Mouse (Mus musculus) C2C12 (cell line): ENCODE data around the gene Nwd2. TPM values are rescaled to one million over a fixed set of nuclear protein-coding genes. Genes with fewer than 3 reads are reported as not detected.

Source experiments
- H3K27me3 ChIP-seq: one replicate; pipeline ENCODE4 v1.6.1; 2011; ENCODE audit not compliant: control insufficient read depth, insufficient read depth, insufficient read length
- H3K36me3 ChIP-seq: one replicate; pipeline ENCODE4 v1.6.1; 2011; ENCODE audit not compliant: control insufficient read depth, insufficient read depth
- H3K4me3 ChIP-seq: one replicate; pipeline ENCODE4 v1.5.1; 2011; ENCODE audit warnings: mild to moderate bottlenecking, control low read depth; ENCODE audit not compliant: poor library complexity, insufficient read depth, severe bottlenecking
- H3K79me2 ChIP-seq: one replicate; pipeline ENCODE4 v1.6.1; 2011; ENCODE audit not compliant: control insufficient read depth, insufficient read depth
- H3K79me3 ChIP-seq: one replicate; pipeline ENCODE4 v1.6.1; 2011; ENCODE audit warnings: low read depth, control low read depth
- H3ac ChIP-seq: one replicate; pipeline ENCODE3; 2011; ENCODE audit warnings: low read depth; ENCODE audit not compliant: control insufficient read depth, insufficient read length
- CEBPB ChIP-seq: IDR thresholded peaks from one replicate; pipeline ENCODE4 v1.6.1; 2011; ENCODE audit warnings: low read depth, mild to moderate bottlenecking, control low read depth, moderate library complexity
- CTCF ChIP-seq: IDR thresholded peaks from one replicate; pipeline ENCODE4 v1.5.1; 2011; ENCODE audit not compliant: control insufficient read depth, insufficient read depth, insufficient read length
- FOSL1 ChIP-seq: IDR thresholded peaks from one replicate; pipeline ENCODE4 v1.8.0; 2011; ENCODE audit warnings: mild to moderate bottlenecking, low read length; ENCODE audit not compliant: poor library complexity, insufficient read depth, severe bottlenecking
- MAX ChIP-seq: IDR thresholded peaks from one replicate; pipeline ENCODE4 v1.6.1; 2011; ENCODE audit warnings: mild to moderate bottlenecking, control low read depth
- MYOD1 ChIP-seq: IDR thresholded peaks from one replicate; pipeline ENCODE4 v1.6.1; 2011; ENCODE audit warnings: low read depth; ENCODE audit not compliant: control insufficient read depth, insufficient read length
- MYOG ChIP-seq: IDR thresholded peaks from one replicate; pipeline ENCODE4 v1.6.1; 2011; ENCODE audit not compliant: control insufficient read depth, insufficient read length; ENCODE audit errors: extremely low read depth
- USF1 ChIP-seq: IDR thresholded peaks from one replicate; pipeline ENCODE4 v1.6.1; 2011; ENCODE audit warnings: low read depth, mild to moderate bottlenecking, control low read depth, moderate library complexity
- polyA plus RNA-seq: library from polyadenylated mRNA; unstranded; fragments of >200 nt; fragmentation: generic; extraction: Trizol; gene quantifications from one replicate; pipeline ENCODE4 v1.2.1, GENCODE M21; 2012; ENCODE audit warnings: missing spikeins

Gene Nwd2
- polyA plus RNA-seq, 1 experiment: not detected

GRCm38 (mm10) chr5:63858901-63859300 lies 210.0 kb downstream of the Nwd2 start:
- no peaks in the 10 kb centered on the region for H3K79me2 ChIP-seq
- TF ChIP-seq USF1: no peak
- no peak for TF ChIP-seq CEBPB
- TF ChIP-seq CTCF: no peak
- no peak for TF ChIP-seq MYOD1
- TF ChIP-seq FOSL1: no peak
- TF ChIP-seq MYOG: no peak
- TF ChIP-seq MAX: no peak
- H3ac ChIP-seq: no peak overlapping the region
- no peak overlapping the region for H3K4me3 ChIP-seq
- no peaks in the 10 kb centered on the region for H3K79me3 ChIP-seq
- no peaks in the 10 kb centered on the region for H3K27me3 ChIP-seq
- H3K36me3 ChIP-seq: no peaks in the 10 kb centered on the region

Other genes with a start within 250 kb of the Nwd2 start
- gene 0610040J01Rik, start 163.3 kb downstream of the Nwd2 start, polyA plus RNA-seq: 0.02 TPM